Mouse (Mus musculus) megakaryocyte, embryonic 14.5 days (primary cell): Measurements from ENCODE around the gene Krtap3-2.

ENCODE experiments used
- FLI1 ChIP-seq: IDR thresholded peaks from 2 replicates; pipeline ENCODE4 v1.6.1; 2012; ENCODE audit warnings: low read length, inconsistent platforms, mixed read lengths
- GATA1 ChIP-seq: IDR thresholded peaks from 3 replicates; pipeline ENCODE4 v1.6.1; 2012; ENCODE audit warnings: mixed read lengths, low read length, inconsistent platforms, borderline replicate concordance

- TF ChIP-seq GATA1, result no peak
- no peak for TF ChIP-seq FLI1
These were observed 34.3 kb upstream of the Krtap3-2 start, which contains the start of gene Krtap1-3 for GRCm38 (mm10) chr11:99590981-99591380.
